Mouse (Mus musculus): ENCODE measurements around the gene Mcemp1. TPM values are rescaled to one million over a fixed set of nuclear protein-coding genes. Genes with fewer than 3 reads are reported as not detected.

The Mcemp1 gene
- polyA plus RNA-seq, 1 experiment, result not detected

GRCm38 (mm10) chr8:3645804-3646203, 19.8 kb upstream of the Mcemp1 start:
- no peaks in the 10 kb centered on the region for H3K4me1 ChIP-seq (ENCODE audit: control insufficient read depth, insufficient read depth, low read length)
- H3K4me3 ChIP-seq (ENCODE audit: insufficient read depth, low read depth, low read length), result no peak overlapping the region
- WGBS, result 26% methylated on average over 5 of the region's 5 CpGs
- no peak overlapping the region for H3K27ac ChIP-seq (ENCODE audit: insufficient read depth, low read depth, low read length)
- no peak for TF ChIP-seq CTCF (IDR thresholded peaks at IDR 0.05; ENCODE audit: insufficient read depth, low read depth, low read length)

- TF ChIP-seq POLR2A (IDR thresholded peaks at IDR 0.05; ENCODE audit: insufficient read depth, low read depth, low read length) (no peak), CTCF (IDR thresholded peaks at IDR 0.05; ENCODE audit: insufficient read depth, low read depth, low read length) (no peak)
- Histone ChIP-seq H3K4me1 (ENCODE audit: control insufficient read depth, insufficient read depth, low read length) (no peaks in the 10 kb centered on the region), H3K4me3 (ENCODE audit: insufficient read depth, low read depth, low read length) (no peak overlapping the region), H3K27ac (ENCODE audit: insufficient read depth, low read depth, low read length) (no peak overlapping the region)
- 82% methylated on average over 6 of the region's 6 CpGs for WGBS
These were observed 18.6 kb upstream of the Mcemp1 start for GRCm38 (mm10) chr8:3646824-3647531.

GRCm38 (mm10) chr8:3647561-3647960, 18.0 kb upstream of the Mcemp1 start:
- WGBS, result 81% methylated on average over 4 of the region's 4 CpGs
- Histone ChIP-seq H3K27ac (ENCODE audit: insufficient read depth, low read depth, low read length) (no peak overlapping the region), H3K4me3 (ENCODE audit: insufficient read depth, low read depth, low read length) (no peak overlapping the region), H3K4me1 (ENCODE audit: control insufficient read depth, insufficient read depth, low read length) (no peaks in the 10 kb centered on the region)
- no peak for TF ChIP-seq CTCF (IDR thresholded peaks at IDR 0.05; ENCODE audit: insufficient read depth, low read depth, low read length)
- TF ChIP-seq POLR2A (IDR thresholded peaks at IDR 0.05; ENCODE audit: insufficient read depth, low read depth, low read length), result no peak

- 62% methylated on average over 2 of the region's 2 CpGs for WGBS
- H3K4me1 ChIP-seq (ENCODE audit: control insufficient read depth, insufficient read depth, low read length), result no peaks in the 10 kb centered on the region
- H3K27ac ChIP-seq (ENCODE audit: insufficient read depth, low read depth, low read length), result no peak overlapping the region
- TF ChIP-seq POLR2A (IDR thresholded peaks at IDR 0.05; ENCODE audit: insufficient read depth, low read depth, low read length), result no peak
- TF ChIP-seq CTCF (IDR thresholded peaks at IDR 0.05; ENCODE audit: insufficient read depth, low read depth, low read length), result no peak
- H3K4me3 ChIP-seq (ENCODE audit: insufficient read depth, low read depth, low read length), result no peak overlapping the region
These were observed 17.3 kb upstream of the Mcemp1 start for GRCm38 (mm10) chr8:3648268-3648667.

GRCm38 (mm10) chr8:3648990-3649389, 16.6 kb upstream of the Mcemp1 start:
- WGBS, result 44% methylated on average over 1 of the region's 1 CpGs
- TF ChIP-seq POLR2A (IDR thresholded peaks at IDR 0.05; ENCODE audit: insufficient read depth, low read depth, low read length) (no peak), CTCF (IDR thresholded peaks at IDR 0.05; ENCODE audit: insufficient read depth, low read depth, low read length) (no peak)

GRCm38 (mm10) chr8:3652845-3653244, 12.7 kb upstream of the Mcemp1 start:
- 67% methylated on average over 3 of the region's 3 CpGs for WGBS
- Histone ChIP-seq H3K4me1 (ENCODE audit: control insufficient read depth, insufficient read depth, low read length) (peaks cover 4% of the 10 kb centered on the region; the same call in 1 of the 2 replicates), H3K4me3 (ENCODE audit: insufficient read depth, low read depth, low read length) (no peak overlapping the region), H3K27ac (ENCODE audit: insufficient read depth, low read depth, low read length) (no peak overlapping the region)
- TF ChIP-seq POLR2A (IDR thresholded peaks at IDR 0.05; ENCODE audit: insufficient read depth, low read depth, low read length), result no peak
- no peak for TF ChIP-seq CTCF (IDR thresholded peaks at IDR 0.05; ENCODE audit: insufficient read depth, low read depth, low read length)

More at GRCm38 (mm10) chr8:3648990-3649389, 16.6 kb upstream of the Mcemp1 start:
- no peak overlapping the region for H3K27ac ChIP-seq (ENCODE audit: insufficient read depth, low read depth, low read length)
- no peak overlapping the region for H3K4me3 ChIP-seq (ENCODE audit: insufficient read depth, low read depth, low read length)
- no peaks in the 10 kb centered on the region for H3K4me1 ChIP-seq (ENCODE audit: control insufficient read depth, insufficient read depth, low read length)

GRCm38 (mm10) chr8:3654726-3655508, 10.6 kb upstream of the Mcemp1 start:
- no peak for TF ChIP-seq CTCF (IDR thresholded peaks at IDR 0.05; ENCODE audit: insufficient read depth, low read depth, low read length)
- no peak overlapping the region for H3K27ac ChIP-seq (ENCODE audit: insufficient read depth, low read depth, low read length)
- peaks cover 4% of the 10 kb centered on the region; the same call in 1 of the 2 replicates for H3K4me1 ChIP-seq (ENCODE audit: control insufficient read depth, insufficient read depth, low read length)
- no peak overlapping the region for H3K4me3 ChIP-seq (ENCODE audit: insufficient read depth, low read depth, low read length)
- WGBS, result 68% methylated on average over 11 of the region's 11 CpGs

GRCm38 (mm10) chr8:3655526-3655925, 10.0 kb upstream of the Mcemp1 start, which contains the start of gene Retn:
Retn (plus strand) TSS chr8:3655770.
- Histone ChIP-seq H3K4me3 (ENCODE audit: insufficient read depth, low read depth, low read length) (no peak within 1 kb of the TSS), H3K4me1 (ENCODE audit: control insufficient read depth, insufficient read depth, low read length) (peaks cover 4% of the 10 kb centered on the region; the same call in 1 of the 2 replicates), H3K27ac (ENCODE audit: insufficient read depth, low read depth, low read length) (no peak within 1 kb of the TSS)
- 76% methylated on average over 3 of the region's 3 CpGs for WGBS
- no peak for TF ChIP-seq POLR2A (IDR thresholded peaks at IDR 0.05; ENCODE audit: insufficient read depth, low read depth, low read length)
- TF ChIP-seq CTCF (IDR thresholded peaks at IDR 0.05; ENCODE audit: insufficient read depth, low read depth, low read length), result no peak

- no peak overlapping the region for H3K4me3 ChIP-seq (ENCODE audit: insufficient read depth, low read depth, low read length)
- no peak overlapping the region for H3K27ac ChIP-seq (ENCODE audit: insufficient read depth, low read depth, low read length)
- H3K4me1 ChIP-seq (ENCODE audit: control insufficient read depth, insufficient read depth, low read length), result peaks cover 4% of the 10 kb centered on the region; the same call in 1 of the 2 replicates
- no peak for TF ChIP-seq CTCF (IDR thresholded peaks at IDR 0.05; ENCODE audit: insufficient read depth, low read depth, low read length)
- no peak for TF ChIP-seq POLR2A (IDR thresholded peaks at IDR 0.05; ENCODE audit: insufficient read depth, low read depth, low read length)
- 18% methylated on average over 7 of the region's 7 CpGs for WGBS
These were observed 8.7 kb upstream of the Mcemp1 start for GRCm38 (mm10) chr8:3656725-3657381.
